ENCODE assay signal across 9 mouse cellular contexts in genomic region chr3:88449395-88450023, GRCm38 (mm10). TPM values are rescaled to one million over a fixed set of nuclear protein-coding genes. Genes with fewer than 3 reads are reported as not detected.
DNase-seq lines count a peak whose midpoint lies in the region; ATAC-seq and TF ChIP-seq lines count a peak whose summit lies in the region.
"Had no signal": no experiment of that assay in that cellular context is flagged by ENCODE, and none has a peak within 500 bp of the region (broad histone marks: within the 10 kb centered on the region; RNA-seq: fewer than 3 reads in every experiment).

No protein-coding gene starts in this region.

- intact Hi-C loops in left cerebral cortex, adult 2 months (cut with DNase I): no loop called here

- peaks cover 28% of the 10 kb centered on the region for H3K27me3 ChIP-seq in heart, embryonic 11.5 days (ENCODE audit: control insufficient read depth, insufficient read depth, low read length)
- H3K27me3 ChIP-seq in stomach, postnatal 0 days (ENCODE audit: control insufficient read depth, insufficient read depth, low read length): no peaks in the 10 kb centered on the region
- H3K27me3 ChIP-seq: Patski had no signal

- ATAC-seq in heart, embryonic 11.5 days (replicated peaks; ENCODE audit: insufficient number of reproducible peaks, low FRiP score, low TSS enrichment): peak; percentile 56; the same call in 1 of the 2 replicates
- peak; percentile 19; the same call in 1 of the 2 replicates for ATAC-seq in stomach, postnatal 0 days (ENCODE audit: low FRiP score, low TSS enrichment)
- ATAC-seq: Patski had no signal

- no peak overlapping the region for H3K27ac ChIP-seq in left cerebral cortex, adult 2 months
- H3K27ac ChIP-seq in heart, embryonic 11.5 days (ENCODE audit: low read depth, low read length): no peak overlapping the region
- H3K27ac ChIP-seq in stomach, postnatal 0 days (replicated peaks): 0 out of 2 replicates have a peak overlapping the region, but pooled peaks have one; percentile 25

- no peaks in the 10 kb centered on the region for H3K4me1 ChIP-seq in heart, embryonic 11.5 days (ENCODE audit: control insufficient read depth, insufficient read depth, low read length)
- H3K4me1 ChIP-seq in stomach, postnatal 0 days (replicated peaks; ENCODE audit: control insufficient read depth, insufficient read depth): peaks cover 7% of the 10 kb centered on the region; the same call in 1 of the 2 replicates

- no peaks in the 10 kb centered on the region for H3K36me3 ChIP-seq in heart, embryonic 11.5 days (ENCODE audit: control insufficient read depth, insufficient read depth, low read length)
- H3K36me3 ChIP-seq in stomach, postnatal 0 days (ENCODE audit: control insufficient read depth, insufficient read depth, low read length): no peaks in the 10 kb centered on the region

- 0 out of 2 replicates have a peak overlapping the region, but pooled peaks have one; percentile 47 for H3K9ac ChIP-seq in heart, embryonic 11.5 days (ENCODE audit: low read depth, low read length)
- H3K9ac ChIP-seq in stomach, postnatal 0 days (ENCODE audit: low read length): 0 out of 2 replicates have a peak overlapping the region, but pooled peaks have one; percentile 41

- H3K4me2 ChIP-seq in heart, embryonic 11.5 days: peak overlapping the region; percentile 49
- peak overlapping the region; percentile 36; the same call in 1 of the 2 replicates for H3K4me2 ChIP-seq in stomach, postnatal 0 days (replicated peaks; ENCODE audit: low read depth)

- TF ChIP-seq EP300 in stomach, postnatal 0 days (optimal IDR thresholded peaks at IDR 0.05): no peak

- H3K9me3 ChIP-seq in heart, embryonic 11.5 days (replicated peaks; ENCODE audit: control insufficient read depth, low read length): no peaks in the 10 kb centered on the region
- no peaks in the 10 kb centered on the region for H3K9me3 ChIP-seq in stomach, postnatal 0 days (ENCODE audit: control insufficient read depth, low read length)

- TF ChIP-seq CTCF in left cerebral cortex, adult 2 months (IDR thresholded peaks at IDR 0.05): no peak
- TF ChIP-seq CTCF in stomach, postnatal 0 days (IDR thresholded peaks at IDR 0.05; ENCODE audit: low read depth): no peak

- H3K4me3 ChIP-seq in left cerebral cortex, adult 2 months: peak overlapping the region; percentile 11; the same call in 1 of the 2 replicates
- H3K4me3 ChIP-seq in heart, embryonic 11.5 days (ENCODE audit: low read depth, low read length): 0 out of 2 replicates have a peak overlapping the region, but pooled peaks have one; percentile 3
- peak overlapping the region; percentile 19; the same call in 1 of the 2 replicates for H3K4me3 ChIP-seq in stomach, postnatal 0 days (ENCODE audit: low read depth, low read length)

- DNase-seq in left cerebral cortex, adult 2 months (ENCODE audit: extremely low spot score in 1 of 2, low spot score in 2 of 2): no peak
- no peak for DNase-seq in left cerebral cortex, adult 8-10 months (ENCODE audit: low spot score in 2 of 2)
- peak; percentile 66 to 70 for DNase-seq in cerebellum, postnatal 10 days
- DNase-seq in liver: peak; percentile 32
- DNase-seq in stomach, postnatal 0 days (ENCODE audit: low spot score): peak; percentile 31
- DNase-seq in frontal cortex, adult 2 months (ENCODE audit: extremely low spot score in 1 of 2, low spot score in 1 of 2): no peak
- no peak for DNase-seq in layer of hippocampus, postnatal 36 days

- 6% methylated on average over 21 of the region's 21 CpGs for WGBS in heart, embryonic 11.5 days (ENCODE audit: insufficient replicate concordance)
- 26% methylated on average over 21 of the region's 21 CpGs for WGBS in stomach, postnatal 0 days

RNA-seq across cellular contexts. Expression of gene Sema4a, which starts 11.5 kb away (rescaled TPM):
- 10 to 100 TPM; 68.7 to 71.2 TPM for total RNA-seq in left cerebral cortex, adult 2 months (2021)
- 10 to 100 TPM; 63.2 to 71.4 (median 66.8) TPM for total RNA-seq in left cerebral cortex, adult 8-10 months (2022)
- polyA plus RNA-seq in heart, embryonic 11.5 days (2014; fragmentation: Nextera tagmentation; extraction: Ambion mirVana): 0.80 and 0.92 TPM in 2 replicates
- 27.9 and 32.7 TPM in 2 replicates for polyA plus RNA-seq in stomach, postnatal 0 days (2015; fragmentation: Nextera tagmentation; extraction: Ambion mirVana)
- polyA plus RNA-seq in frontal cortex, adult 2 months (2012; rRNA removed): 66.2 and 70.8 TPM in 2 replicates
- total RNA-seq in layer of hippocampus, postnatal 36 days (2021): 10 to 100 TPM; 34.1 to 36.8 TPM

RNA-seq across cellular contexts. Expression of gene Slc25a44, which starts 24.6 kb away (rescaled TPM):
- total RNA-seq in left cerebral cortex, adult 2 months (2021): 10 to 100 TPM; 75.8 to 77.6 TPM
- total RNA-seq in left cerebral cortex, adult 8-10 months (2022): 10 to 100 TPM; 72.5 to 77.6 (median 75.9) TPM
- 14.8 and 15.6 TPM in 2 replicates for polyA plus RNA-seq in heart, embryonic 11.5 days (2014; fragmentation: Nextera tagmentation; extraction: Ambion mirVana)
- polyA plus RNA-seq in stomach, postnatal 0 days (2015; fragmentation: Nextera tagmentation; extraction: Ambion mirVana): 9.7 and 9.8 TPM in 2 replicates
- polyA plus RNA-seq in frontal cortex, adult 2 months (2012; rRNA removed): 59.9 and 61.4 TPM in 2 replicates
- 10 to 100 TPM; 68.6 to 69.1 TPM for total RNA-seq in layer of hippocampus, postnatal 36 days (2021)

RNA-seq across cellular contexts. Expression of gene Pmf1, which starts 39.4 kb away (rescaled TPM):
- total RNA-seq in left cerebral cortex, adult 2 months (2021): 1 to 10 TPM; 6.5 to 6.6 TPM
- total RNA-seq in left cerebral cortex, adult 8-10 months (2022): 1 to 10 TPM; 7.4 to 9.2 (median 7.8) TPM
- polyA plus RNA-seq in heart, embryonic 11.5 days (2014; fragmentation: Nextera tagmentation; extraction: Ambion mirVana): 115 and 118 TPM in 2 replicates
- polyA plus RNA-seq in stomach, postnatal 0 days (2015; fragmentation: Nextera tagmentation; extraction: Ambion mirVana): 55.6 and 58.1 TPM in 2 replicates
- polyA plus RNA-seq in frontal cortex, adult 2 months (2012; rRNA removed): 12.6 and 14.3 TPM in 2 replicates
- total RNA-seq in layer of hippocampus, postnatal 36 days (2021): 1 to 10 TPM; 5.3 to 6.3 TPM

Comparison
In these comparisons a context has a peak if more than half of its experiments do, and no peak if none do; other contexts are left out.
1. DNase-seq: peak in cerebellum, postnatal 10 days (2 of 2), liver (single experiment) and stomach, postnatal 0 days (single experiment); none in left cerebral cortex, adult 2 months (0 of 2), left cerebral cortex, adult 8-10 months (0 of 2), frontal cortex, adult 2 months (0 of 2) and layer of hippocampus, postnatal 36 days (0 of 2).
2. Peak in every context shown above with its lines, with median percentiles within 50 percentile points of each other: H3K4me3 ChIP-seq.